Mouse (Mus musculus) adrenal gland, adult 2 months (tissue): ENCODE measurements around the gene Ppp1r9a. TPM values are rescaled to one million over a fixed set of nuclear protein-coding genes. Genes with fewer than 3 reads are reported as not detected.
A peak's percentile ranks its signal among the peaks of the same experiment; 100 is the strongest.

Source experiments
- DNase-seq: peaks from one replicate; pipeline ENCODE4 v3.0.0; 2021
- polyA plus RNA-seq: library from polyadenylated mRNA; depleted of rRNA; stranded (reverse); fragments of >200 nt; gene quantifications from 2 replicates; pipeline ENCODE4 v1.2.3, GENCODE M21; 2012
- total RNA-seq, 2 experiments: library from RNA; stranded (reverse); gene quantifications; 2 replicates each; pipeline ENCODE4 v1.2.3; 2021

Ppp1r9a gene
- total and polyA plus RNA-seq, 3 experiments: 7.6 to 37.4 (median 32.0) TPM

DNA sequence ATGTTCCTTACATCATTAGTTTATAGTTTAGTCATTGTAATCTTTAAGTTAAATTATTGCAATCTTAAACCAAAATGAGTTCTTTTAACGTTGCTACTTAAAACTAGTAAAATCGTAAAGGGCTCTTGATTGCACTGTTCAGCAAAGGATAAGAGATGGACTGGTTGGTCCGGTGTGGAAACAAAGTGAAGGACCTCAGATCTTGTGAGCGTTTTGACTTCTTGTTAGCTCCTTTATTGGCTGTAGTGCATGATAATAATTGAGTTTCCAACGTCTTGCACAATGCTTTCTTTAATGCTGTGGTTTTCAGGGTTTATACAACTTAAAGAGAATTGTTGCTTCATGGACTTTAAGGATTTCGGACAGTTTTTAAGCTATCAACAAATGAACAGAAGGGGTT is 259.3 kb downstream of the Ppp1r9a start:
- no peak for DNase-seq

DNA sequence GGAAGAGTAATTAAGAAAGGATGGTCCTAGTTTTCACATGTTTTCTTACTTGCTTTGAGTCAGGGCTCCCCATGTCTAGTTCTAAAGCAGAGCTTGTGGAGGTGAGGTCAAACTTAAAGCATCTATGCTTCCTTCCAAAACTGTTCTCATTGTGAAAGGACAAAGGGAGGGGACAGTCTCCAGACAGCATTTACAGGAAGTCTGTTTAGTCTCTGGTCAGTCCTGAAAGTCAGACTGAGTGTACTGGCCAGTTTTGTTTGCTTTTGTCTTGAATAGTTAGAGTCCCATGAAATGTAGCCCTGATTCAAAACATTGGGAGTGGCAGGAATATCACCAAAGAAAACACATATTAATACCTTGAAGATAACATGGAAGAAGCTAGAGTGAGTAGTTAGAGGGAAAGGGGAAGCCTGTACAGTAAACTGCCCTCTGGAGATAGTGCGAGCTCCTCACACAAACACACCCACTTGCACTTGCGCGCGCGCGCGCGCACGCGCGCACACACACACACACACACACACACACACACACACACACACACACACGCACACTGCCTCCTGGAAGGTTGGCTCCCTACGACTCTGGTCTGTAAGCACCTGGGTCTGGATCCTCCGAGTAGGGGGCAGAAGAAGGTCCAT is 260.9 kb downstream of the Ppp1r9a start:
- DNase-seq: no peak

DNA sequence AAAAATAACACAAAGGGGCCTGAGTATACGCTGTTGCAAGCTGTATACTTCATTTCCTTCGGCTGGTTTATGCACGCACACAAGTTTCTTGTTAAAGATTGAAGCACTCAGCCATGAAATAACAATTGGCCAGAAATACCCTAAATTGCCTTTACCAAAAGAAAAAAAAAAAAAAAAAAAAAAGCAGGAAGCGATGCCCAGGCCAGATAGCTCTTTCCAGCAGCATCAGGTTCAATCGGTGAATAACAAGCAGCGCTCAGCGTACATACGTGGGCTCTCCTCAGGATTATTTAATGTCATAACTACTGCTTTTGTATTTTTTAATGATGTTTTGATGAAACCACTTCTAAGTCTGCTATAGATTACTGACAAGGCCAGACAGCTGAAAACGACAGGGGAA is 262.1 kb downstream of the Ppp1r9a start:
- no peak for DNase-seq

DNA sequence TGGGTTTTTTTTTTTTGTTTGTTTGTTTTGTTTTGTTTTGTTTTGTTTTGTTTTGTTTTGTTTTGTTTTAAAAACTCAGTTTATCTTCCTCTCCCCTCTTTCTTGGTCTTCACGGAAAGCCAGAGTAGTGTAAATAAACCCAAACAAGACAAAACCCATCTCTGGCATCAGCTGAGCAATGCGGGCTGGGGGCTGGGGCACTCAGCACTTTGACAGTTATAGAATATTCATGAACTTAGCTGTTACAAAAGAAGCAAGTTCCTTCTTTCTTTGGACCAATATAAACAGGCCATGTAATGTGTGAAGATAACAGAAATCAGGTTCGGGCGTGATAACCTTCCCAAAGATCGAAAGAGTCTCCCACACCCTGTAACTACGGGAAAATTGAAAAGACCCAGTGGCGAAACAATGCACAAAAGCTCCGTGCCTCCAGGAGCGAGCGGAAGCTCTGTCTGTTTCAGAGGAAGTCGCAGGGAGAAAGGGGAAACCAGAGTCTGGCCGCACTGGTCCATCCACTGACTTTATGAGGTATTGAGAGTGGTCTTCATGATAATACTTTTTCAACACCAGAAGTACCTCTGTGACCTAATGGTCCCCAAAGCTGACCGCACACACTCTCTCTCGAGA is 264.4 kb downstream of the Ppp1r9a start:
- no peak for DNase-seq

DNA sequence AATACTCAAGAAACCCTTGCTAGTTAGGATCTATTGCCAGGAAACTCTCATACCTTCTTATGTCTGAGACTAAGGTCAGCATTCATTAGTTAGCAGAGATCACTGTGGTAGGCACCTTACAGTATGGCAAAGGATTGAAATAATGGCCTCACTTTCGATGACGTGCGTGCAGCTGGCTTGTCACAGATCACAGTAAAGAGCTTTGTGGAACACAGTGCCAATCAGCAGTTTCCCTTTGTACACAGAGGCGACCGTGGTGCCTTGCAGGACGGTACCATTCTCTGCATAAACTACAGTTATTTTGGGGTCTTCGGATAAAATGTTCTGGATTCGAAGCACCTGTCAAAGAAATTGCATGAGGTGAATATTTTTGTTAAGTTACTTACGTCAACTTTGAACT is 265.4 kb downstream of the Ppp1r9a start:
- DNase-seq: no peak

DNA sequence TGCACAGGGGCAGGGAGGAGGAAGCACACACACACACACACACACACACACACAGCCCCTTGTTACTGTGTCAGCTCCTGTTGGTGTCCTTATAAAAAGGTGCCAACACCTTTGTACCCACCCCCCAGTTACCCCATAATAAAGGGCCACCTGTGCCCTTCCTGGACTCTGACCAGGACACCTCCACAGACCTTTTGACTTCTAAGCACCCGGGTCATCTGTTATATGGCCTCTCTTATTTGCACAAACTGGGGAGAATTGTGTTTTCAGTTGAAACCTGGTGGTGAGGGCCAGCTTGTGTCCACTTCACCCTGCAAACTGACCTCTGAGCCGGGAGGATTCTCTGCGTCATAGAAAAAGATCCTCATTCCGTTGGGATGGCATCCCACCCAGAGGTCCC is 268.7 kb downstream of the Ppp1r9a start:
- DNase-seq: no peak

DNA sequence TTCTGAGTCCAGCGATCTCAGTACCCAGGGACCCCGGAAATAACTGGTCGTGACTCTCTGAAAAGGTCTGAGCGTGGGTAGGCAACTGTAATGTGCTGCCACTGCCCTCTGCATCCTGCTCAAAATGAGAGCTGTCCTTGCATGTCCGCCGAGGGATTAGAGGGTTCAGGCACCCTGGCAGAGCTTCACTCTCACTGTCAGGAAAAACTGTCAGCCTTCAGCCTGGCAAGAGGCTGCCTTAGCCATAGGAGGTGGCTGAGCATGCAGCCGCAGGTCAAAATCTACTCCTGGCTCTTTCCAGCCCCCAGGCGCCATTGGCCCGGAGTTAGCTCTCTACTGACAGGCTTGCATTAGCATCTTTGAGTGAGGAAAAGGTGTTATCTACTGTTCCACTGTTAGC is 269.9 kb downstream of the Ppp1r9a start:
- no peak for DNase-seq

DNA sequence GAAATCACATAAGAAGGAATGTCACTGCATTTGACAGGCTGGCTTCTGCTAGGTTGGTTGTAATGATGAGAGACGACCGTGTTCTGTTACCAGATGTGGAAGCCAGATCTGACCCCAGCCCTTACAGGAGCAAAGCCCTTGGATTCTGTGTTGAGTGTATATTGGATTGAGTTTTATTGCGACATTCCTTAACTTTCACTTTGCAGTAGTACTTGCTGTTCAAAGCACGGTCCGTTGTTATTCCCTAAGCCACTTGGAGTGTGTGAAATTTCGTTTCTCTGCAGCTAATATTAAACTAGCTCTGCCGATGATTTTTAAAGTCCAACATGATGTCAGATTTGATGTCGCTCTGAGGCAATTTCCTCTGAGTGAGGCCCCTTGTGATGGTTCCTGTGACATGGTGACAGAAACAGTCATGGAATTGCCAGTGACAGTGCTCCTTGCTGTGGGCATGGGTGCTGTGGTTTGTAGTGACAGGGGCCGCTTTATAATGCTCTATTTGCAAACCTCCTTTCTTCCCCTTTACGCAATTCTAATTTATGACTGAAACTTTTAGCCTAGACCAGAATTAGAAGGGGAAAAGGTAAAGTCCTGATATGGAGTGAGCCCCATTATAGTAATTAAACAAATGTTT is 271.6 kb downstream of the Ppp1r9a start:
- no peak for DNase-seq

DNA sequence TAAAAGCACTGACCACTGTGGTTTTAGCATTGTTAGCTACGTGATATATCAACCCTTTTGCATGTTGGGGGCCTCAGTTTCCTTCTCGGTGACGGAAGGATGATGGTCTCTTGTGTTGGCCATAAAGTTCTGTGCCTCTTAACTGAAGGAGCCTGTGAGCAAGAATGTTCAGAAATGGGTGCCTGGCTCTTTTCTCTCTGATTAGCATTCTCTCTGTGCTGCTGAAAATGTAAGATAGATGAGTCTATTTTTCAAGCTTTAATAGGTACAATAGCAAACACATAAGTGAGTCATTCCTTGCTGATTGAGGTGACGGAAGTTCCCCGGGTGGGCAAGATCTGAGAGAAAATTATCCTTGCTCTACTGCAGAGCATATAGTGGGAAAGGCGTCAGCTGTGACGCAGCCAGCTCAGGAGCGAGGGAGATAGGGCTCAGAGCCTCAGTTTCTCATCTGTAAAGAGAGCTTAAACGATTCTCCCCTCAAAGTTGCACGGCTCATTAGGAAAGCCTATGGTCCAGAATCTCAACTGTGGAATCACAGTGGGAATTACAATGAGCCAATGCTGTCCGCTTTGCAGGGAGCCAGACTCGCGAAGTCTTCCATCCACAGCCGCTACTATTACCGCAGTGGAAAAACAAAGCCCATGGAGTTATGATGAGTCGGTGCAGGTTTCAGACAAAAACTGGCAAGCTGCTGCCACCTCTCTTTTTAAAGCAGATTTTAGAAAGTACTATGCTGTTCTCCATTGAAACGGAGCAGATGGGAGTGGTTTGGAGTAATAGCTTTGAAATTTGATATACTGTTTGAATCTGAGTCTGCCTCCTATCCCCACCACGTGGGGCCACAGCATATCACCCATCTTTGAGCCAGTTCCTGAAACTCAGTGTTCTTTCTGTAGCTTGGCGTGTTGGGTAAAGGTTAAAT is 275.5 kb downstream of the Ppp1r9a start:
- no peak for DNase-seq

DNA sequence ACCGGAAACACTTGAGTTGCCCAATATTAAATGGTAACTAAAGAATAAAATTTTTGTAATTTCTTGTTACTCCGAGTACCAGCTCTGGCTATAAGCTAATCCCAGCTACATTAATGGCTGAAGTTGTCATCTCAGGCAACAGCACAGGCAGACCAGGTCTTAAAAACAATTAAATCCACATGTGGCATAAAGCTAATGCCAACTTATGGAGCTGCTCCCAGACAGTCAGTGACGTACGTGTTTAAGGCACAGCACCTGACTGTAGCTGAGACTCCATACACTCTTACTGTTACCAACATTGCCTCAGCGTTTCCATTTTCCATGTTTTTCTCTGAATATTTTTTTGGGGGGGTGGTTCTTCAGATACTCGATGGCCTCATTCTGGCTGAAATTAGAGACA is 276.5 kb downstream of the Ppp1r9a start:
- no peak for DNase-seq

DNA sequence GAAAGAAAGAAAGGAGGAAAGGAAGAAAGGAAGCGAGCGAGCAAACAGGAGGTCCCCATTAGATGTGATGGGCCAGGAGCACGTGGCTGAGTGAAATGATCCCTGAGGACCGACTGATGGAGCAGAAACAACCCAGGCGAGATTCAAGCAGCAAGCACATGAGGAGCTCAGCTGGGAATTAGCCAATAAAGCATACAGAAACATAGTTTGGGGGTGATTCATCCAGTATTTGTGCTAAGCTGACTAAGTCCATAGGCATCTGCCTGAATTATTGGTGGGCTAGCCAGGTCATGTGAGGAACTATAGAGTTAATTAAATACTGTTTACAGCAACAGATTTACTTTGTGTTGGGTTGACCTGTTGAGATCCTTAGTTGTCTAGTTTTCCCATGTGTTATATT is 277.9 kb downstream of the Ppp1r9a start:
- no peak for DNase-seq

DNA sequence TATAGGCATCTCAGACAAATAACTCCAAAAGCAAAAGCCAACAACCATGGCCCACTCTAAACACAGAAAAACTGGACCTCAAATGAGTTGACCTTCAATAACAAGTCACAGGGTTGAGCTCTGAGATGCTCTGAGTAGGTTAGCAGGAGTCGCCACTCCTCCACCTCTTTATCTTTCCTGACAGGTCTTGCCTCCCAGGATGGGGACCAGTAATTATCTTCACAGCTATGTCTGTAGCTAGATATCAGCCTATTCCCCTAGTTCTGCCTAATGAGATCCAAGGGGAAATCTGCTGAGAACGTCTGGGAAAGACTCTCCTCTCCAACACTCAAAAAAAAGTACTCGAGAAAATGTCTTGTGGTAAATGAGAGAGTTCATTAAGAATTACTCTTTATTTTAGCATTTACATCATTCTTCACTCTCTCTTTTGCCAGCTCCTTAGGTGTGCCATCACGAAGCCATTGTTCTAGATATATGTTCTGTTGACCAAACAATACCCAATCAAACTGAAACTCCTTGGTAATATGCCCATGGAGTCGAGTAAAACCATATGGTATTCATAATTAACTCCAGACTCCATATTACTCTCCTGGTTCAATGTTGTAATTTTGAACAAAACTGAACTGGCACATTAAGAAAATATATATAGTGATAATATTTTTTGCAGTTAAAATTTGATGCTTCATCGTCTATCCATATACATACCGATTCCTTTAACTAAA is 283.7 kb downstream of the Ppp1r9a start:
- no peak for DNase-seq

DNA sequence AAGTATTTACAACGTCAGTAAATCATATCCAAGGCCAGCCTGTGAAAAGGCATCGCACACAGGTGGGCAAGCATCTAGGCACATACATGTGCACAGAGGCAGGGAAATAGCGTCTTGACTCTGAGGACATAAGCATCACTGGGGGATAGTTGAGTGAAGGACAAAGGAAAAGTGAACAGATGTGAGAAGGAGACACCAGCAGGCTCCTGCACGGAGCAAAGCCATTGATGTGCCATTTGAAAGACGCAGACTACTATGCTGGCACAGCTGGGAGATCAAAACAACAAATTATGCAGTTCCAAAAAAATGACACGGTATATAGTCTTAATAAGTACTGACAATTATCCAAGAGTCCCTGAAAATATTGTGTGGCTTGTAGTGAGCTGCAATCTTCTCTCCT is 284.9 kb downstream of the Ppp1r9a start:
- no peak for DNase-seq

DNA sequence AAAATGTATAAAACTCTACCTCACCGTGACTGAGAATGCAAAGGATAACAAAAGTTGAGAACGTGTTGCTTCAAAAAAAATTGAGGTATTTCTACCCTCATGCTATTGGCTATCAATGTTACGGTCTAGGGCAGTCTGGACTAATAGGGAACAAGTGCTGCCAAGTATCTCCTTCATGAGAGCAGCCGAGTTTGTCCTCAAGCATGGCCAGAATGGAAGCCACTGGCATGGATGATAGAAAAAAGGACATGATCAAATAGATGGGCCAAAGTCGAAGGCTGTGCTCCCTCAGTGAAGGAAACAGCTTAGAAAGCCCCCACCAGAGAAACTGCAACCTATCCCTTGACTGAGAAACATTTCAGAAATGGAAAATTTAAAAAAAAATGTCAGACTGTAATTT is 285.3 kb downstream of the Ppp1r9a start:
- DNase-seq: no peak

DNA sequence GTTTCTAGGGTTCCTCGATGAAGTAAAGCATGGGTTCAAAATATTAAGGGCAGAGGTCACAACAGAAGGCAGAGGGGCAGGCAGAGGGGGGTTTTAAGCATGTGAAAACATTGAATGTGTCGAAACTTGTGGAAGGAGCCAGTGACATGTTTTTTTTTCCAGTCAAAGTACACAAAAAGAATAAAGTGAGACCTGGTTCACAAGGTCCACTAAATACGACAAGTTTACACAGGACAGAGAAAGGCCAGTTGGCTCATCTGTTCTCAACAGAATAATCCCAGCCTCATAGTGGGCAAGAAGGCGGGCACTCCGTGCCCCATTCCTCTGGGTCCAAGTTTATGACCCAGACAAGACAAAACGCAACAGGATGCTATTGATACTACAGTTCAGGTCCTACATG is 286.2 kb downstream of the Ppp1r9a start:
- DNase-seq: no peak

DNA sequence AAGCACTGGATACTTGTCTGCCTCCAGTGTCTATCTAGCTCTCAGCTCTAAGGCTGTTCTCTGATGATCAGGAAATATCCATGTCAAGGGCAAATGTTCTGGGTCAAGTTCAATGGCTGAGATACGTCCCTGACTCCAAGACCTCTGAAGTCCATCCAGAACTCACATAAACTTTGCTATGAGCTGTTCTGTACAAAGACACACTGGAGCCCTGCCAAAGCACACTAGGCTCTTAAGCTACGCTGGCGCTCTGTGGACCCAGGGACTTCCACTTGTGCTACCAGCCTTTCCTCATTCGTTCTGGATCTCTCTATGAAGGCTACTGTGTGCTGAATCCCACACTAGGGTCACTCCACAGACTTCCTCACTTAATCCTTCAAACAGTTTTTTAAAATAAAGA is 286.8 kb downstream of the Ppp1r9a start:
- peak; percentile 83 for DNase-seq

DNA sequence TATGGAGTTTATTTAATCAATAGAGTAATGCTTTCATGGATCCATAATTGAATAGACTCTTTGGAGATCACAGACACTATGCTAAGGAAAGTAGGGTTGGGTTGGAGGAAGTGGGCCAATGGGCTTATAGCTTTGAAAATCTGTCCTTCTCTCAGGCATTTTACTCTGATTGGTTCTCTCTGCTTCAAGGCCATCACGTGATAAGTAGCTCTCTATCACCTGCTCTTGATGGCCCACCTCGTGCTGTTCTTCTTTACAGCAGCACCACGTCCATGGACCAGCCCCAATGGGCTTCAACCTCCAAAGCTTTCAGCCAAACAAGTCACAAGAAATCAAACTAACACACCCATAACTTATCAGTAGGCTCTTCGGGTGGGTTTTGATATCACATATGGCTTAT is 288.0 kb downstream of the Ppp1r9a start:
- no peak for DNase-seq

DNA sequence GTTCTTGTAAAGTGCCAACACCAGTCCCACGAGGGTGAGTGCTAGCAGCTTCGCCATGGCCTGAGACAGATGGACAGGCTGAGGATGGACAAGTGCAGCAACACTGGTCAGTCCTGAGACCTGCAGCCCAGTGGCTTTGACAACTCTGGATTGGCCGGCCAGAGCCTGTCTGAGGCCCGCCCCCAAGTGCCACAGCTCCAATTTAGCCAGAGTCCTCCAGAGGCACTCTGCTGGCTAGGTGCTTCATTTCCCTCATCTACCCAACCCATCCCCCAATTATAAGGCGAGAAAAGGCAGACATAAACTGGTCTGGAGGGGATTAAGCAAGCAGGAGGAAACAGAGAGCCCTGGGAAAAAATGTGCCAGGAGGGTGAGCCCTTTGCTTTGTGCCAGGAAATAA is 291.0 kb downstream of the Ppp1r9a start, which contains the start of gene Pon1:
Pon1 (minus strand) TSS at position 254 of the 400 bp plus-strand sequence.
- DNase-seq: peak; percentile 37

DNA sequence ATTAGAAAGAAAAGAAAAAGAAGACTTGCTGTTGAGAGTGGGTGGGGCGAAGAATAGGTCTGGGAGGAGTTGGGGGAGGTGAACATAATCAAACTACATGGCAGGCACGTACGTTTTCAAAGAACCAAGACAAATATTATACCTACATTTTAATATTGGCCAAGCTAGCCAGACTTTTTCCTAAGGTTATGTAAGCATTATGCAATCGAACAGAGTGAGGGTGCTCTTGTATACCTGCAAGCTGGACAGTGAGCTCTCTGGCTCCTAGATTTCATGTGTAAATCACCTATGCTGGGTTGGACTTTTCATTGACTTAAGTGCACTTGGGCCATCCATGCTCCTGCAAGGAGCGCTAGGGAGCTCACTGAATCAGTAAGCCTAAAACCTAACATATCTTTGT is 295.9 kb downstream of the Ppp1r9a start:
- DNase-seq: no peak

DNA sequence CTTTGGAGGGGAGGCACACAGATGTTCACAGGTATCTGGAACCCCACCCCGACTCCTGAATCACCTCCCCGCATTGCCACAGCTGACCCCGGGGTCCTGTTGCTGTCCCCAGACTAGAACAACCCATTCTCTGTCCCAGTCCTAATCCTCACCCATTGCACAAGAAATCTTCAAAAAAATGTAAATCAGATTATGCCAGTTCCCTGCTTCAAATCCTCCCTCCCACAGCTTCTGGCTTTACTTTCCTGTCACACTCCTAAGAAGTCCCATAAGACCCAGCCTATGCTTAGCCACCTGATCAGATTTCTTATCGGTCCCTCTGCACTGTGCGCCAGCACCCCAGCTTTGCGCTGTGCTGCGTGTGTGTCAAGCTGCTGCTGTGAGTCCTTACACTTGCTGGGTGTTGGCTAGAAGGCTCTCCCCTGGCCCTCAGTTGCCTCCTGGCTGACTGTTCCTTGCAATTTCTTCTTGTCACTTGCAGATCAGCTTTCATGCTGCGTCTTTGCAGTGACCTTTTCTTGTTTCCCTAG is 296.7 kb downstream of the Ppp1r9a start:
- DNase-seq: no peak

DNA sequence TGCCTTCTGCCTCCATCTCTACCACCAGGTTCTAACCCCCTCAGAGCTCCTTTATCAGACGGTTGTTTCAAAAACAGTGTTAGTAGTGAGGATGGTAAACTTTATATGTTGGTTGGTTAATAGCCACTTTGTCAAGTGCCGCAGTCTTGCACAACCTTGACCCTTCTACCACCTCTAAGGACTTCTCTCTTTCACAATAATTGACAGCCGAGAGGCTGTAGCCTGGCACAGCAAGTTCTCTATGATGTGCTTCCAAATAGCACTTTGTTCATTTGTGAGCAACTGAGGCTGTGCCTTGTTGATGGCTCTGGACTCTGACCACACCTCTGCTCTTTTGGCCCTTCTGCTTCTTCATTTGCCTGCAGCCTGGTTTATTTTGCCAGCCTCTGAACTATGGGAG is 297.2 kb downstream of the Ppp1r9a start:
- DNase-seq: peak; percentile 35

DNA sequence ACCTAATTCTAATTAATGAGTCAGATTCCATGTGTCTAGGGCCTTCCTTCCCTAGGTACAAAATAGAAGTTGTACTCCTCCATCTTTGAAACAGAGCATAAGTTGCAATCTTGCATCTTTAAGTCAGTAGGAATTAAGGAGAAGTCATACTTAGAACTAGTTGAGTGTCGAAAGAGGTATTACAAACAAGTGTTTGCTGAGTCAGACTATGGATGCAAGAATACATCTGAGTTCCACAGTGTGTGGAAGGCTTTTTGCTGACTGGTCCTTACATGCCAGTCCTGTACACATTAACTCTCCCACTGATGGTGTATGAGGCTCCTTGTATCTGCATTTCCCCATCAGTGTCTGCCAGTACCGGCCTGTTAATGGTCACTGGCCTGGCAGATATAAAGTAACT is 305.1 kb downstream of the Ppp1r9a start:
- no peak for DNase-seq
